Mouse (Mus musculus) liver, postnatal 0 days (tissue): ENCODE measurements at regions not wholly inside any gene's neighbourhood (a gene's known extent, or its start where the extent isn't known, plus 50 kb on each side); places are given as distances from the start of the nearest gene placed in this dataset.
"Not testable (repeated sequence)": the region's sequence is repeated elsewhere in the genome, so short reads cannot be mapped to it uniquely, and the experiment has no call there.

Experiments used
- CTCF ChIP-seq: sonication (generic); IDR thresholded peaks from 2 replicates; pipeline ENCODE4 v1.5.1; 2016; ENCODE audit warnings: antibody characterized with exemption, low read depth
- EP300 ChIP-seq: IDR thresholded peaks from 2 replicates; pipeline ENCODE4 v1.6.1; 2016; ENCODE audit warnings: antibody characterized with exemption, low read depth, mild to moderate bottlenecking

- TF ChIP-seq CTCF, EP300: not testable (repeated sequence)
These were observed 57.7 kb upstream of the Ezh2 start for GRCm38 (mm10) chr6:47652880-47653279.
